Mouse (Mus musculus) MEL (cell line): ENCODE measurements around the gene Arpc1b. TPM values are rescaled to one million over a fixed set of nuclear protein-coding genes. Genes with fewer than 3 reads are reported as not detected.

ENCODE experiments used
- DNase-seq: peaks from one replicate; pipeline ENCODE4 v3.0.0; 2011; ENCODE audit warnings: low read depth, low spot score
- H3K27ac ChIP-seq: 2 replicates; pipeline ENCODE4 v1.5.1; 2012; ENCODE audit warnings: low read depth, mild to moderate bottlenecking, control low read depth, low read length, moderate library complexity; ENCODE audit not compliant: control insufficient read depth
- H3K27me3 ChIP-seq, 2 experiments: fragments of 150-350 bp in 1 of 2; sonication (generic) in 1 of 2; 2 replicates each; pipeline ENCODE4 v1.6.1; 2012; ENCODE audit warnings: low read length in 2 of 2, mild to moderate bottlenecking in 2 of 2, improper control_type of control experiment in 1 of 2, moderate library complexity in 1 of 2; ENCODE audit not compliant: insufficient read depth in 2 of 2, control insufficient read depth in 1 of 2
- H3K36me3 ChIP-seq, 2 experiments: 2 replicates each; pipeline ENCODE4 v1.6.1; 2012 to 2014; ENCODE audit warnings: low read length in 2 of 2, improper control_type of control experiment in 1 of 2, inconsistent platforms in 1 of 2, mild to moderate bottlenecking in 1 of 2; ENCODE audit not compliant: insufficient read depth in 2 of 2, control insufficient read depth in 1 of 2
- H3K4me1 ChIP-seq, 2 experiments: fragments of 150-350 bp in 1 of 2; sonication (generic) in 1 of 2; 2 replicates each; pipeline ENCODE4 v1.6.1; 2012; ENCODE audit warnings: low read length in 2 of 2, improper control_type of control experiment in 1 of 2, mild to moderate bottlenecking in 1 of 2; ENCODE audit not compliant: insufficient read depth in 2 of 2, control insufficient read depth in 1 of 2
- H3K4me3 ChIP-seq, 2 experiments: fragments of 150-350 bp in 1 of 2; sonication (generic) in 1 of 2; 2 replicates each; pipeline ENCODE4 v1.5.1; 2012; ENCODE audit warnings: low read depth in 2 of 2, low read length in 2 of 2, mild to moderate bottlenecking in 2 of 2, moderate library complexity in 2 of 2, control low read depth in 1 of 2, improper control_type of control experiment in 1 of 2; ENCODE audit not compliant: control insufficient read depth in 1 of 2, insufficient read depth in 1 of 2
- H3K79me2 ChIP-seq: 2 replicates; pipeline ENCODE4 v1.6.1; 2012; ENCODE audit warnings: mild to moderate bottlenecking, low read length, moderate library complexity; ENCODE audit not compliant: control insufficient read depth, poor library complexity, insufficient read depth
- H3K9ac ChIP-seq: 2 replicates; pipeline ENCODE4 v1.6.1; 2012; ENCODE audit warnings: low read depth, mild to moderate bottlenecking, control low read depth, low read length, moderate library complexity; ENCODE audit not compliant: control insufficient read depth, poor library complexity, severe bottlenecking
- H3K9me3 ChIP-seq: fragments of 150-350 bp; sonication (generic); replicated peaks from 2 replicates; pipeline ENCODE4 v1.6.1; 2012; ENCODE audit warnings: mild to moderate bottlenecking, low read length, improper control_type of control experiment, moderate library complexity; ENCODE audit not compliant: insufficient read depth
- BHLHE40 ChIP-seq: IDR thresholded peaks from 2 replicates; pipeline ENCODE4 v1.6.1; 2012; ENCODE audit warnings: low read depth, mild to moderate bottlenecking, inconsistent platforms, low read length, improper control_type of control experiment, borderline replicate concordance
- CHD1 ChIP-seq: IDR thresholded peaks from 2 replicates; pipeline ENCODE4 v1.6.1; 2012; ENCODE audit warnings: low read depth, mild to moderate bottlenecking, inconsistent platforms, low read length, improper control_type of control experiment
- CHD2 ChIP-seq: IDR thresholded peaks from 2 replicates; pipeline ENCODE4 v1.6.1; 2011; ENCODE audit warnings: low read length, improper control_type of control experiment
- CTCF ChIP-seq, 3 experiments: IDR thresholded peaks in 2 of 3; conservative IDR thresholded peaks in 1 of 3; 2 replicates each; pipeline ENCODE4 v1.5.1; 2011 to 2012; ENCODE audit warnings: low read length in 3 of 3, low read depth in 2 of 3, mild to moderate bottlenecking in 2 of 3, improper control_type of control experiment in 1 of 3, inconsistent platforms in 1 of 3, mixed read lengths in 1 of 3, moderate library complexity in 1 of 3; ENCODE audit not compliant: control insufficient read depth in 1 of 3, insufficient read depth in 1 of 3, poor library complexity in 1 of 3, severe bottlenecking in 1 of 3
- E2F4 ChIP-seq: IDR thresholded peaks from 2 replicates; pipeline ENCODE4 v1.6.1; 2011; ENCODE audit warnings: low read depth, low read length, improper control_type of control experiment, borderline replicate concordance
- EP300 ChIP-seq, 2 experiments: IDR thresholded peaks; 2 replicates each; pipeline ENCODE4 v1.6.1; 2011; ENCODE audit warnings: improper control_type of control experiment in 2 of 2, low read length in 2 of 2, low read depth in 1 of 2, mild to moderate bottlenecking in 1 of 2
- ETS1 ChIP-seq: IDR thresholded peaks from 2 replicates; pipeline ENCODE4 v1.6.1; 2012; ENCODE audit warnings: low read depth, mild to moderate bottlenecking, inconsistent platforms, low read length, improper control_type of control experiment, moderate library complexity
- GABPA ChIP-seq: IDR thresholded peaks from 2 replicates; pipeline ENCODE4 v1.6.1; 2012; ENCODE audit warnings: low read depth, mild to moderate bottlenecking, inconsistent platforms, low read length, improper control_type of control experiment, moderate library complexity
- GATA1 ChIP-seq: IDR thresholded peaks from 2 replicates; pipeline ENCODE4 v1.6.1; 2011; ENCODE audit warnings: low read depth, low read length, improper control_type of control experiment
- HCFC1 ChIP-seq: IDR thresholded peaks from 2 replicates; pipeline ENCODE4 v1.6.1; 2012; ENCODE audit warnings: low read depth, mild to moderate bottlenecking, inconsistent platforms, low read length, improper control_type of control experiment, moderate library complexity
- KAT2A ChIP-seq: conservative IDR thresholded peaks from 2 replicates; pipeline ENCODE4 v1.6.1; 2012; ENCODE audit warnings: low read depth, low read length, improper control_type of control experiment, inconsistent platforms
- MAFK ChIP-seq: IDR thresholded peaks from 2 replicates; pipeline ENCODE4 v1.6.1; 2011; ENCODE audit warnings: low read depth, mild to moderate bottlenecking, low read length, improper control_type of control experiment, borderline replicate concordance
- MAX ChIP-seq: IDR thresholded peaks from 2 replicates; pipeline ENCODE4 v1.6.1; 2011; ENCODE audit warnings: low read length, improper control_type of control experiment
- MXI1 ChIP-seq: IDR thresholded peaks from 2 replicates; pipeline ENCODE4 v1.6.1; 2011; ENCODE audit warnings: mild to moderate bottlenecking, low read depth, low read length, improper control_type of control experiment
- MYB ChIP-seq: IDR thresholded peaks from 2 replicates; pipeline ENCODE4 v1.6.1; 2011; ENCODE audit warnings: mild to moderate bottlenecking, low read depth, low read length, improper control_type of control experiment
- NELFE ChIP-seq: IDR thresholded peaks from 2 replicates; pipeline ENCODE4 v1.6.1; 2011; ENCODE audit warnings: low read depth, low read length, improper control_type of control experiment
- NRF1 ChIP-seq: IDR thresholded peaks from 2 replicates; pipeline ENCODE4 v1.6.1; 2014; ENCODE audit warnings: low read depth, mild to moderate bottlenecking, inconsistent platforms, low read length, improper control_type of control experiment, moderate library complexity; ENCODE audit not compliant: poor library complexity, insufficient read depth, severe bottlenecking
- POLR2A ChIP-seq, 2 experiments: IDR thresholded peaks; 2 replicates each; pipeline ENCODE4 v1.6.1; 2011 to 2012; ENCODE audit warnings: low read length in 2 of 2, mild to moderate bottlenecking in 2 of 2, control low read depth in 1 of 2, improper control_type of control experiment in 1 of 2, low read depth in 1 of 2, moderate library complexity in 1 of 2; ENCODE audit not compliant: control insufficient read depth in 1 of 2, insufficient read depth in 1 of 2, poor library complexity in 1 of 2
- POLR2AphosphoS2 ChIP-seq: IDR thresholded peaks from 2 replicates; pipeline ENCODE4 v1.6.1; 2011; ENCODE audit warnings: low read length, improper control_type of control experiment
- POLR2AphosphoS5 ChIP-seq: IDR thresholded peaks from 2 replicates; pipeline ENCODE4 v1.6.1; 2012; ENCODE audit warnings: low read depth, borderline replicate concordance, mild to moderate bottlenecking, inconsistent platforms, low read length, moderate library complexity, mixed read lengths
- RAD21 ChIP-seq: IDR thresholded peaks from 2 replicates; pipeline ENCODE4 v1.6.1; 2011; ENCODE audit warnings: mild to moderate bottlenecking, low read depth, low read length, improper control_type of control experiment
- RCOR1 ChIP-seq: IDR thresholded peaks from 2 replicates; pipeline ENCODE4 v1.6.1; 2012; ENCODE audit warnings: low read depth, mild to moderate bottlenecking, inconsistent platforms, low read length, improper control_type of control experiment
- SIN3A ChIP-seq: IDR thresholded peaks from 2 replicates; pipeline ENCODE4 v1.6.1; 2012; ENCODE audit warnings: low read length, improper control_type of control experiment, inconsistent platforms
- SMC3 ChIP-seq: IDR thresholded peaks from 2 replicates; pipeline ENCODE4 v1.6.1; 2011; ENCODE audit warnings: low read depth, low read length, improper control_type of control experiment
- TAL1 ChIP-seq: IDR thresholded peaks from 2 replicates; pipeline ENCODE4 v1.6.1; 2012; ENCODE audit warnings: mild to moderate bottlenecking, inconsistent platforms, low read length, moderate library complexity, mixed read lengths
- TBP ChIP-seq: IDR thresholded peaks from 2 replicates; pipeline ENCODE4 v1.8.0; 2011; ENCODE audit warnings: low read depth, low read length, improper control_type of control experiment
- TCF12 ChIP-seq: IDR thresholded peaks from 2 replicates; pipeline ENCODE4 v1.6.1; 2014; ENCODE audit warnings: low read depth, mild to moderate bottlenecking, inconsistent platforms, low read length, improper control_type of control experiment, moderate library complexity
- UBTF ChIP-seq: IDR thresholded peaks from 2 replicates; pipeline ENCODE4 v1.6.1; 2012; ENCODE audit warnings: low read depth, mild to moderate bottlenecking, inconsistent platforms, low read length, improper control_type of control experiment, moderate library complexity, borderline replicate concordance; ENCODE audit not compliant: insufficient read depth
- USF1 ChIP-seq: IDR thresholded peaks from 2 replicates; pipeline ENCODE4 v1.6.1; 2014; ENCODE audit warnings: low read depth, mild to moderate bottlenecking, inconsistent platforms, low read length, improper control_type of control experiment, moderate library complexity
- USF2 ChIP-seq, 2 experiments: IDR thresholded peaks; 2 replicates each; pipeline ENCODE4 v1.6.1; 2011 to 2012; ENCODE audit warnings: improper control_type of control experiment in 2 of 2, low read length in 2 of 2, borderline replicate concordance in 1 of 2, inconsistent platforms in 1 of 2, low read depth in 1 of 2, mild to moderate bottlenecking in 1 of 2; ENCODE audit not compliant: insufficient read depth in 1 of 2
- ZC3H11A ChIP-seq: IDR thresholded peaks from 2 replicates; pipeline ENCODE4 v1.6.1; 2012; ENCODE audit warnings: low read depth, mild to moderate bottlenecking, inconsistent platforms, low read length, improper control_type of control experiment
- ZKSCAN1 ChIP-seq: IDR thresholded peaks from 2 replicates; pipeline ENCODE4 v1.6.1; 2012; ENCODE audit warnings: low read depth, mild to moderate bottlenecking, inconsistent platforms, low read length, improper control_type of control experiment, moderate library complexity
- ZMIZ1 ChIP-seq: IDR thresholded peaks from 2 replicates; pipeline ENCODE4 v1.6.1; 2012; ENCODE audit warnings: low read depth, mild to moderate bottlenecking, inconsistent platforms, low read length, improper control_type of control experiment, moderate library complexity
- ZNF384 ChIP-seq: IDR thresholded peaks from 2 replicates; pipeline ENCODE4 v1.6.1; 2012; ENCODE audit warnings: low read depth, mild to moderate bottlenecking, inconsistent platforms, low read length, improper control_type of control experiment
- polyA plus RNA-seq, 2 experiments: library from polyadenylated mRNA; stranded (reverse) in 1 of 2; unstranded in 1 of 2; fragments of >175 nt in 1 of 2; fragments of >200 nt in 1 of 2; gene quantifications; 2 replicates each; pipeline versions ENCODE4 v1.2.1 to v1.2.4; 2012; ENCODE audit warnings: low replicate concordance in 2 of 2, low read depth in 1 of 2; ENCODE audit not compliant: insufficient read length in 2 of 2, insufficient read depth in 1 of 2, missing spikeins in 1 of 2
- total RNA-seq: library from RNA; depleted of rRNA; stranded (reverse); fragments of 300-350 nt; gene quantifications from 2 replicates; pipeline ENCODE4 v1.2.3, GENCODE M21; 2012

Gene Arpc1b
- total and polyA plus RNA-seq, 3 experiments = 143 to 708 (median 432) TPM

DNA sequence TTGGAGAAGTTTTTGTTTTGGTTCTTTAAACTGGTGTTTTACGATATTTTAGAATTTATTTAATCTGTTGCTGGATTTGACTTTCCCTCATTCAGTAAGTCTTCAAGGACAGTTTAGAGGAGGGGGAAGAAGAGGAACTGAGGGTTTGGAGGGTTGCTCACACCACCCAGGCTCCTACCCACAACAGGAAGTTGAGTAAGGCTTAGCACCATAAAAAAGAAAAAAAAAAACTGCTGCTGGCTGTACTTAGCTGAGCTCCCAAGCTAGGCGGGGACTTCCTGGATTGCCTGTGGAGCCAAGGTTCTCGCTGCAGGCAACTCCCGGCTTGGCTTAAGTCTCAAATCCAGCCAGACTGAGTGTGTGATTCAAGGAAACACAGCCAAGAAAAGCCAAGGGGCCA is 2.3 kb downstream of the Arpc1b start (continued):
- TF ChIP-seq ZMIZ1 (peak; percentile 47; the same call in 1 of the 2 replicates), TBP (peak; percentile 81), EP300 (IDR thresholded peaks at IDR 0.05; ENCODE audit: low read depth in 1 of 2, low read length in 2 of 2) (peak; percentile 73 to 75), ZNF384 (peak; percentile 99), TAL1 (no peak)

DNA sequence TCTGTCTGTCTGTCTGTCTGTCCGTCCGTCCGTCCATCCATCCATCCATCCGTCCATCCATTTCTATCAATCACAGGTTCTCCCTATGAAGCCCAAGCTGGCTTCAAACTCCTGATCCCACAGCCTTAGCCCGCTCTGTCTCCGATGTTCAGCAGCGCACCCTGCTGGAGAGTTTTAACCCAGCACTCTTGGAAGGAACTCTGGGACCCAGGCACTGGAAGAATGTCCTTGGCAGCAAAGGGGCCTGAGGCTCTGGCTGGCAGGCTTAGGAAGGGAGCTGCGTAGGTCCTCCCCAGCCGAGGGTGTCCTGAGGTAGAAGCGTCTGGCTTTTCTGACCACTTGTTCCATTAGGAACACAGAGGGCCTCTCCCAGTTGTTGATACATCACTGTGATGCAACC is 2.9 kb downstream of the Arpc1b start:
- Histone ChIP-seq H3K27me3 (no peaks in the 10 kb centered on the region), H3K9me3 (no peaks in the 10 kb centered on the region), H3K4me3 (peak overlapping the region; percentile 36; a peak in 3 of 4 replicates), H3K36me3 (peaks cover 3 to 13% of the 10 kb centered on the region in 2 experiments), H3K27ac (peak overlapping the region; percentile 82), H3K9ac (peak overlapping the region; percentile 66), H3K4me1 (peaks cover 4 to 18% of the 10 kb centered on the region in 2 experiments; a peak in 3 of 4 replicates), H3K79me2 (peaks cover 58% of the 10 kb centered on the region)
- DNase-seq = peak; percentile 71
- no peak; the same call in 1 of the 2 replicates for TF ChIP-seq ZNF384
- TF ChIP-seq CHD2 = no peak
- no peak for TF ChIP-seq UBTF
- TF ChIP-seq SMC3 = peak; percentile 42
- TF ChIP-seq BHLHE40 = no peak
- peak; percentile 58 to 73 (median 69) for TF ChIP-seq CTCF (IDR thresholded peaks at IDR 0.05 in 2 of 3, conservative IDR thresholded peaks at IDR 0.05 in 1 of 3; ENCODE audit: control insufficient read depth in 1 of 3, insufficient read depth in 1 of 3, low read depth in 2 of 3, low read length in 3 of 3, poor library complexity in 1 of 3, severe bottlenecking in 1 of 3)
- TF ChIP-seq USF1 = no peak
- TF ChIP-seq USF2 (IDR thresholded peaks at IDR 0.05; ENCODE audit: borderline replicate concordance in 1 of 2, insufficient read depth in 1 of 2, low read depth in 1 of 2, low read length in 2 of 2) = no peak
- no peak for TF ChIP-seq MXI1
- TF ChIP-seq GATA1 = no peak
- no peak for TF ChIP-seq NELFE
- TF ChIP-seq MAFK = no peak
- TF ChIP-seq TCF12 = no peak
- TF ChIP-seq TBP = no peak
- TF ChIP-seq POLR2AphosphoS2 = no peak
- TF ChIP-seq ETS1 = no peak
- TF ChIP-seq MYB = no peak
- peak; percentile 23 for TF ChIP-seq RAD21
- TF ChIP-seq TAL1 = no peak
- no peak for TF ChIP-seq POLR2A (IDR thresholded peaks at IDR 0.05; ENCODE audit: control insufficient read depth in 1 of 2, insufficient read depth in 1 of 2, low read depth in 1 of 2, low read length in 2 of 2, poor library complexity in 1 of 2)
- no peak for TF ChIP-seq RCOR1
- TF ChIP-seq E2F4 = no peak
- TF ChIP-seq POLR2AphosphoS5 = no peak
- TF ChIP-seq EP300 (IDR thresholded peaks at IDR 0.05; ENCODE audit: low read depth in 1 of 2, low read length in 2 of 2) = 0 out of 4 replicates have a peak, but pooled peaks of 1 of the 2 experiments have one; percentile 8
- no peak for TF ChIP-seq GABPA
- 0 out of 2 replicates have a peak, but pooled peaks have one; percentile 5 for TF ChIP-seq CHD1
- no peak for TF ChIP-seq ZKSCAN1
- no peak for TF ChIP-seq NRF1
- no peak for TF ChIP-seq ZMIZ1
- TF ChIP-seq HCFC1 = no peak
- TF ChIP-seq SIN3A = no peak
- TF ChIP-seq ZC3H11A = no peak
- no peak for TF ChIP-seq KAT2A
- no peak for TF ChIP-seq MAX
